Mouse (Mus musculus) forebrain, embryonic 15.5 days (tissue): Measurements from ENCODE around the gene Mphosph8. TPM values are rescaled to one million over a fixed set of nuclear protein-coding genes. Genes with fewer than 3 reads are reported as not detected.

Experiments
- ATAC-seq: fragments of 200-750 bp; cut with Nextera tagmentation; replicated peaks from 2 replicates; pipeline ENCODE4 v1.8.0; 2017; ENCODE audit warnings: mild to moderate bottlenecking, moderate TSS enrichment, moderate library complexity
- H3K27ac ChIP-seq: fragments of 300-500 bp; sonication (generic); replicated peaks from 2 replicates; pipeline ENCODE4 v1.5.1; 2015; ENCODE audit warnings: mild to moderate bottlenecking, inconsistent platforms
- H3K27me3 ChIP-seq: fragments of 300-500 bp; sonication (generic); 2 replicates; pipeline ENCODE4 v1.6.1; 2015; ENCODE audit warnings: inconsistent platforms
- H3K36me3 ChIP-seq: fragments of 300-500 bp; sonication (generic); 2 replicates; pipeline ENCODE4 v1.6.1; 2015; ENCODE audit warnings: mild to moderate bottlenecking, inconsistent platforms
- H3K4me1 ChIP-seq: fragments of 300-500 bp; sonication (generic); 2 replicates; pipeline ENCODE4 v1.6.1; 2015; ENCODE audit warnings: inconsistent platforms
- H3K4me2 ChIP-seq: fragments of 300-500 bp; sonication (generic); replicated peaks from 2 replicates; pipeline ENCODE4 v1.6.1; 2015; ENCODE audit warnings: mild to moderate bottlenecking, inconsistent platforms
- H3K4me3 ChIP-seq: fragments of 300-500 bp; sonication (generic); 2 replicates; pipeline ENCODE4 v1.5.1; 2015; ENCODE audit warnings: mild to moderate bottlenecking, inconsistent platforms
- H3K9ac ChIP-seq: fragments of 300-500 bp; sonication (generic); replicated peaks from 2 replicates; pipeline ENCODE4 v1.6.1; 2015; ENCODE audit warnings: mild to moderate bottlenecking, inconsistent platforms
- H3K9me3 ChIP-seq: fragments of 300-500 bp; sonication (generic); 2 replicates; pipeline ENCODE4 v1.6.1; 2016; ENCODE audit warnings: inconsistent platforms
- WGBS: fragments of 180-500 bp; shearing (Covaris S2); methylation state at CpG from one replicate; pipeline ENCODE4 v1.1.7; 2015; ENCODE audit warnings: mixed read lengths; 5-methylcytosine and 5-hydroxymethylcytosine counted together
- polyA plus RNA-seq: library from polyadenylated mRNA; unstranded; fragments of >200 nt; fragmentation: Nextera tagmentation; extraction: Ambion mirVana; gene quantifications from 2 replicates; pipeline ENCODE4 v1.2.1, GENCODE M21; 2015

The Mphosph8 gene
- polyA plus RNA-seq: 38.4 and 40.5 TPM in 2 replicates

DNA sequence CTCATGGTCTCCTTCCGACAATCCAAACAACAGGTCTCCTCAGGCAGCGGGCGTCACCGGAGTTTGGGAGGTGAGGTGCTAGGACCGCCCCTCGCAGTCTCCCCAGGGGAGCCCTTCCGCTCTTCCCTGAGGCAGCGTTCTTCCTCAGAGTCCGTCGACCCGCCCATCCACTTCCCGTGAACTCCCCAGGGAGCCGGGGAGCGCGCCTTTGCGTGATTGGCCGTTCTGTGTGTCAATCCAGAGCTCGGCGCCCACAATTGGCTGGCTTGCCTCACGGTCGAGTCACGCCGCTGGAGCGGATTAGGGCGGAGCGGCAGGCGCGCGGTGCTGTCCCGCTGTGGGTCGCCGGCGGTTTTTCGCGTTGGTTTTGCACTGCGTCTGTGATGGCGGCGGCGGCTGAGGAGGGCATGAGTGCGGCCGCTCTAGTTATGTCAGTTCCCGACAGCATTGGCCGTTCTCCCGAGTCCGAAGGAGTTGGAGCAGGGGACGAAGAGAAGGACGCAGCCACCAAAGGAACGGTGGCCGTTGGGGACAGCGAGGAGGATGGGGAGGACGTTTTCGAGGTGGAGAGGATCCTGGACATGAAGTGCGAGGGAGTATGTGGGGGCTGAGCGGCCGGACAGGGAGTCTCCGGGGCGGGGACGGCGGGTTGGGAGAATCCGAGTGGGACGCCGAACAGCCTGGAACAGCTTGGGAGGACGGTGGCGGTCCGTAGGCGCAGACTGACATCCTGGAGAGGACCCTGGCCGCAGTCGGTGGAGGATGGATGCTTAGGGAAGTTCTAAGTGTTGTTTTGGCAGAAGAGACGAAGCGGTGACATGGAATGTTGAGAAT lies at the start of gene Mphosph8:
TSS of gene Mphosph8 (plus strand) at position 280 of the 834 bp plus-strand sequence.
- peak within 1 kb of the TSS; percentile 92 for H3K27ac ChIP-seq
- under 1% methylated on average over 70 of the region's 70 CpGs for WGBS
- ATAC-seq: peak; percentile 100
- H3K36me3 ChIP-seq: peaks cover 7% of the 10 kb centered on the region
- H3K27me3 ChIP-seq: no peaks in the 10 kb centered on the region
- H3K4me1 ChIP-seq: peaks cover 30% of the 10 kb centered on the region
- peak within 1 kb of the TSS; percentile 68 for H3K4me2 ChIP-seq
- H3K4me3 ChIP-seq: peak within 1 kb of the TSS; percentile 89
- H3K9ac ChIP-seq: peak within 1 kb of the TSS; percentile 78
- no peaks in the 10 kb centered on the region for H3K9me3 ChIP-seq

DNA sequence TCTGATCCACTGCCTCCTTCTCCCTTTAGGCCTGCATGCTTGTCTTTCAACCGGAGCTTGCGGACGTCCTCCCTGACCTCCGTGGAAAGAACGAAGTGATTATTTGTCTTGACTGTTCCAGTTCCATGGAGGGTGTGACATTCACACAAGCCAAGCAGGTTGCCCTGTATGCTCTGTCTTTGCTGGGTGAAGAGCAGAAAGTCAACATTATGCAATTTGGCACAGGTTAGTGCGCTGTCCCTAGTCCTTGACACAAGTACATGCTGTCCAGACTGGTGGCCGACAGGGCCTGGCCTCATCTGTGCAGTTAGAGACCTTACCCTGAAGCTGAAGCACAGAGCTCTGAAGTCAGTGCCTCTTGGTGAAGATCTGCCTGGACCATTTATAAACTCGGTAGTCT lies 47.6 kb upstream of the Mphosph8 start:
- Histone ChIP-seq H3K27me3 (no peaks in the 10 kb centered on the region), H3K4me2 (no peak overlapping the region), H3K4me3 (no peak overlapping the region), H3K4me1 (no peaks in the 10 kb centered on the region), H3K27ac (no peak overlapping the region), H3K9me3 (no peaks in the 10 kb centered on the region), H3K36me3 (no peaks in the 10 kb centered on the region), H3K9ac (no peak overlapping the region)
- 90% methylated on average over 8 of the region's 8 CpGs for WGBS
- no peak for ATAC-seq

DNA sequence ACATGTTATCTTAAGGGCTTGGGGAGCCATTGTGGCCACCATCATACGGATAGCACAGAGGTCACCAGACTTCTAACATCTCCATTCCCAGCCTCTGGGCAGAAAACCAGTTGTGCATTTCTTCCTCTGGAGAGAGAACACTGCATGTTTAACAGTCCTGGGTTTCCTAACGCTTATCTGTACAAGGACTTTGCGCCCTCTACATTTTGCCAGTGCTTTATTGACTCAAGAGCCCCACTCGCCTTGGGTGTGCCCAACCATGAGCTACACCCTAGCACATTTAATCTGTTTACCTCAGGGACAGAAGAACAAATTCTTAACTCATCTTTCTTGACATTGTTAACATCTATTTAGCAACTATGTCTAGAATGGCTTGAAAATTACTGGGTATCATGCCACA lies 41.8 kb upstream of the Mphosph8 start:
- Histone ChIP-seq H3K27ac (no peak overlapping the region), H3K4me3 (no peak overlapping the region), H3K4me2 (no peak overlapping the region), H3K27me3 (no peaks in the 10 kb centered on the region), H3K9ac (no peak overlapping the region), H3K36me3 (no peaks in the 10 kb centered on the region), H3K9me3 (no peaks in the 10 kb centered on the region), H3K4me1 (no peaks in the 10 kb centered on the region)
- 95% methylated on average over 4 of the region's 4 CpGs for WGBS
- ATAC-seq: no peak

- H3K27ac ChIP-seq: no peak overlapping the region
- no peaks in the 10 kb centered on the region for H3K9me3 ChIP-seq
- WGBS: 88% methylated on average over 3 of the region's 3 CpGs
- no peak overlapping the region for H3K4me2 ChIP-seq
- H3K27me3 ChIP-seq: no peaks in the 10 kb centered on the region
- no peaks in the 10 kb centered on the region for H3K36me3 ChIP-seq
- H3K4me3 ChIP-seq: no peak overlapping the region
- no peaks in the 10 kb centered on the region for H3K4me1 ChIP-seq
- H3K9ac ChIP-seq: no peak overlapping the region
- ATAC-seq: no peak
Observed at GRCm38 (mm10) chr14:56628336-56628735, 39.7 kb upstream of the Mphosph8 start.

GRCm38 (mm10) chr14:56631109-56631508 lies 36.9 kb upstream of the Mphosph8 start:
- 94% methylated on average over 2 of the region's 2 CpGs for WGBS
- no peak for ATAC-seq
- no peaks in the 10 kb centered on the region for H3K27me3 ChIP-seq
- H3K4me3 ChIP-seq: no peak overlapping the region
- H3K27ac ChIP-seq: no peak overlapping the region
- no peaks in the 10 kb centered on the region for H3K4me1 ChIP-seq
- no peaks in the 10 kb centered on the region for H3K36me3 ChIP-seq
- no peak overlapping the region for H3K4me2 ChIP-seq
- no peak overlapping the region for H3K9ac ChIP-seq
- no peaks in the 10 kb centered on the region for H3K9me3 ChIP-seq

DNA sequence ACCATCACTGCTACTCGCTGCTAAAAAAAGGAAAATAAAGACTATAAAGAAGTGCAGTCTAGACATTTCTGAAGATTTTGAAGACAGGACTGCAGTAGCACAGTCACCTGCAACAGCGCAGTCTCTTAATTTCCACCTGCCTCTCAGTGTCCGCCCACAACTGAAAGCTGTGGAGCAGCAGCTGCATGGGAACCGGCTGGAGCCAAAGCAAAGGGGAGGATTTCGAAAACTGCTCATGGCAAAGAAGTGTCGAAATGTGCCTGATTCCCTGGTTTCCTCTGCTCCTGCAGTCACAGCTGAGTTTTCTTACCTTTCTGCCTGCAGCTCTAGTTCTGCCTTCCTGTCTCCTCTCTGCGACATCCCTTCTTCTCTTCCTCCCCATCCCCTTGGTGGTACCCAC lies 20.8 kb upstream of the Mphosph8 start:
- no peaks in the 10 kb centered on the region for H3K4me1 ChIP-seq
- H3K4me3 ChIP-seq: no peak overlapping the region
- no peaks in the 10 kb centered on the region for H3K9me3 ChIP-seq
- no peaks in the 10 kb centered on the region for H3K27me3 ChIP-seq
- ATAC-seq: no peak
- no peak overlapping the region for H3K4me2 ChIP-seq
- no peak overlapping the region for H3K27ac ChIP-seq
- no peak overlapping the region for H3K9ac ChIP-seq
- no peaks in the 10 kb centered on the region for H3K36me3 ChIP-seq
- WGBS: 59% methylated on average over 7 of the region's 7 CpGs

- H3K9me3 ChIP-seq: no peaks in the 10 kb centered on the region
Observed at GRCm38 (mm10) chr14:56649448-56649847, 18.6 kb upstream of the Mphosph8 start.

GRCm38 (mm10) chr14:56665651-56666050 lies 2.4 kb upstream of the Mphosph8 start:
- H3K36me3 ChIP-seq: no peaks in the 10 kb centered on the region
- H3K4me2 ChIP-seq: no peak overlapping the region
- no peaks in the 10 kb centered on the region for H3K9me3 ChIP-seq
- no peaks in the 10 kb centered on the region for H3K27me3 ChIP-seq
- H3K9ac ChIP-seq: no peak overlapping the region
- no peak overlapping the region for H3K4me3 ChIP-seq
- ATAC-seq: no peak
- H3K27ac ChIP-seq: no peak overlapping the region
- WGBS: 85% methylated on average over 5 of the region's 5 CpGs
- peaks cover 23% of the 10 kb centered on the region for H3K4me1 ChIP-seq

More at GRCm38 (mm10) chr14:56649448-56649847, 18.6 kb upstream of the Mphosph8 start:
- H3K27me3 ChIP-seq: no peaks in the 10 kb centered on the region
- H3K4me2 ChIP-seq: no peak overlapping the region
- H3K9ac ChIP-seq: no peak overlapping the region
- no peaks in the 10 kb centered on the region for H3K36me3 ChIP-seq
- no peak overlapping the region for H3K27ac ChIP-seq
- no peak overlapping the region for H3K4me3 ChIP-seq
- no peak for ATAC-seq
- no peaks in the 10 kb centered on the region for H3K4me1 ChIP-seq

DNA sequence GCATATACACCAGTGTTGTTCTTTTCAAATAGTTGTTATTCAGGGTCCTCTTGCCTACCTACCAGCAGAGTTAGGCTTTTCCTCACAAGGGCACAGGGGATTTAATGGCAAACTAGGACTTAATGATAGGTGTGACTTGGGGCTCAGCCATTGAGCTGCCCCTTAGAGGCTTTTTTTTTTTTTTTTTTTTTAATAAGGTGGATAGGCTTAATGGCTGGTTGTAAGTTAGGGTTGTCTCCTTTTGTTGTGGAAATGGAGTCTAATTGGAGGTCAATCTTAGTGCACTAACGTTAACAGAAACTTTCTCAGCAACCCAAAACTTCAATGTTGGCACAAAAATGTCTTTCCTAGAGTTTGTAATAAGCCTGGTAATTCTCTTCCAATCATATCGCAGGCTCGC lies 1.1 kb upstream of the Mphosph8 start:
- no peak overlapping the region for H3K27ac ChIP-seq
- 0 out of 2 replicates have a peak overlapping the region, but pooled peaks have one; percentile 65 for H3K9ac ChIP-seq
- no peaks in the 10 kb centered on the region for H3K36me3 ChIP-seq
- H3K4me2 ChIP-seq: 0 out of 2 replicates have a peak overlapping the region, but pooled peaks have one; percentile 53
- H3K4me3 ChIP-seq: peak overlapping the region; percentile 89; the same call in 1 of the 2 replicates
- ATAC-seq: no peak
- H3K4me1 ChIP-seq: peaks cover 30% of the 10 kb centered on the region
- no peaks in the 10 kb centered on the region for H3K27me3 ChIP-seq
- 75% methylated on average over 3 of the region's 3 CpGs for WGBS
- H3K9me3 ChIP-seq: no peaks in the 10 kb centered on the region

DNA sequence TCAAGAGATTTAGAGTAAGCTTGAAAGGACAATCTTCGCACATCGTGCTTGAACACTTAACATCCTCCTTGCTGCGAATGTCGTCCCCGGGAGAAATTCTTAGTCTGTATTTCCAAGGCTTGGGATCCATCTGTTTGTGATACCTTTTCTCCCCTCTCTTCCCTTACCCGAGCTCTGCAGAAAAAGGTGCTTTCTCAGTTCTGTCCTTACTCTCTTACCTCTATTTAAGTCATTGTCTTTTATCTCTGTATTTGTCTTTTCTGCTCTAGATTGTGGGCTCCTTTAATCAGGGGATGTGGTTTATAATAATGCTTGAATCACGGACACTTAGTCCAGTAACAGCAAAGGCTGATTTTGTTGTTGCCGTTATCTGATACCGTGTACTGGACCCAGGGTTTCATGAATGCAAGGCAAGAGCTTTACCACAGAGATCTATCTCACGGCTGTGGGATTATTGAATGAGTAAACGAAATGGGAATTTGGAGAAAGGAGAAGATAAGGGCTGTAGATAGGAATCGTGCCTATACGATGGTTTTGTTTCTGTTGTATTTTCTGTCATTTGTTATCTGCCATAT lies 1.1 kb downstream of the Mphosph8 start:
- Histone ChIP-seq H3K4me2 (peak overlapping the region; percentile 68), H3K4me1 (peaks cover 30% of the 10 kb centered on the region), H3K36me3 (peaks cover 12% of the 10 kb centered on the region), H3K27me3 (no peaks in the 10 kb centered on the region), H3K9ac (peak overlapping the region; percentile 78), H3K4me3 (peak overlapping the region; percentile 89), H3K9me3 (no peaks in the 10 kb centered on the region), H3K27ac (peak overlapping the region; percentile 92; the same call in 1 of the 2 replicates)
- no peak for ATAC-seq
- WGBS: 10% methylated on average over 13 of the region's 13 CpGs

DNA sequence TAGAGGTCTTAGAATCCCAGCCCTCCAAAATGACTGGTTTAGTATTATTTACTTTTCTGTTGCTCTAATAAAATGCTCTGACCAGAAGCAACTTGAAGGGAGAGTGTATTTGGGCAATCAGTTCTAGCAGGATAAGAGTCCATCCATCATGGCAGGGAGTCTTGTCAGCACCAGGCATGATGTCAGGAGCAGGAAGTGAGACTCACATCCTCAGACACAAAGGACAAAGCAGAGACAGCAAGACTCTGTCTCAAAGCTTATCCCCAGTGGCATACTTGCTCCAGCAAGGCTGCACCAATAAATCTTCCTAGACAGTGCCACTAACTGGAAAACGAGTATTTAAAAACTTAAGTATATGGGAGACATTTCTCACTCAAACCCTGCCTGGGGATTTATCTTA lies 17.4 kb downstream of the Mphosph8 start:
- no peaks in the 10 kb centered on the region for H3K27me3 ChIP-seq
- WGBS: 93% methylated on average over 1 of the region's 1 CpGs
- no peak for ATAC-seq
- H3K4me1 ChIP-seq: no peaks in the 10 kb centered on the region
- H3K9me3 ChIP-seq: no peaks in the 10 kb centered on the region
- no peak overlapping the region for H3K4me2 ChIP-seq
- H3K27ac ChIP-seq: no peak overlapping the region
- H3K36me3 ChIP-seq: peaks cover 82% of the 10 kb centered on the region
- no peak overlapping the region for H3K4me3 ChIP-seq
- H3K9ac ChIP-seq: no peak overlapping the region

GRCm38 (mm10) chr14:56689116-56689515 lies 21.1 kb downstream of the Mphosph8 start:
- Histone ChIP-seq H3K36me3 (peaks cover 90% of the 10 kb centered on the region), H3K27me3 (no peaks in the 10 kb centered on the region), H3K4me3 (no peak overlapping the region), H3K9me3 (no peaks in the 10 kb centered on the region), H3K9ac (no peak overlapping the region), H3K4me1 (no peaks in the 10 kb centered on the region), H3K27ac (no peak overlapping the region), H3K4me2 (no peak overlapping the region)
- 87% methylated on average over 1 of the region's 1 CpGs for WGBS
- no peak for ATAC-seq
